Comparison of ENCODE assay signal across 8 mouse cellular contexts in the genomic region with DNA sequence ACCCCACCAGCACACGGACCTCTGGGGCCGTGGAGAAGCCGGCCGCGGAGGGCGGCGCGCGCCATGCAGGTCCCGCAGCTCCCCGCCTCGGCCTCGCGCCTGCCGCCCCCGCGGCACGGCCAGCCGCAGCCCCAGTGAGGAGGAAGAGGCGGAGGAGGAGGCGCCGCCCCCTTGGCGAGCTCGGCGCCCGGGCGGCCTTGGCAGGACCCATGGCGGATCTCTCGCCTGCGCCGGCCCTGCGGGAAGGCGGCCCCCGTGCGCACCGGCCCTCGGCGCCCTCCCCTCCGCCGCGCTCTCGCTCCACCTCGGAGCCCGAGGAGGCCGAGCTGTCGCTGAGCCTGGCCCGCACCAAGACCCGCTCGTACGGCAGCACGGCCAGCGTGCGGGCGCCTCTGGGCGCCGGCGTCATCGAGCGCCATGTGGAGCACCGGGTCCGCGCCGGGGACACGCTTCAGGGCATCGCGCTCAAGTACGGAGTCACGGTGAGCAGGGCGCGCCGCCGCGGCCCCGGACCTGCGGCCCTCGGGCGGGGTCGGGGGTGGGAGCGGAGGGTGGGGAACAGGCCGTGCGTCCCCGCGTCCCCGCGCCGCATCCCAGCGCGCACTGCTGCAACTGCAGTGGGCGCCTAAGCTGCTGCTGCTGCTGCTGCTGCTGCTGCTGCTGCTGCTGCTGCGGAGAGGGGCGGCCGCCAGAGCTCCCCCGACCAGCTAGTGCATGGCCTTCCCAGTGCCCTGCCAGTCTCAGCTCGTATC. TPM values are rescaled to one million over a fixed set of nuclear protein-coding genes. Genes with fewer than 3 reads are reported as not detected.
A peak's percentile ranks its signal among the peaks of the same experiment; 100 is the strongest.
DNase-seq lines count a peak whose midpoint lies in the region; ATAC-seq and TF ChIP-seq lines count a peak whose summit lies in the region.

A gene (plus strand): TSS at position 186 of the 752 bp plus-strand sequence.

- peak within 1 kb of the TSS; percentile 61 to 78 (median 72) for H3K4me3 ChIP-seq in CH12.LX (replicated peaks in 1 of 3; ENCODE audit: low read depth in 2 of 3, low read length in 2 of 3, poor library complexity in 1 of 3)
- peak within 1 kb of the TSS; percentile 72 for H3K4me3 ChIP-seq in brown adipose tissue, adult 24 weeks (ENCODE audit: insufficient read depth, low read depth, low read length)
- peak within 1 kb of the TSS; percentile 77 for H3K4me3 ChIP-seq in forebrain, embryonic 13.5 days
- H3K4me3 ChIP-seq in heart, embryonic 16.5 days (ENCODE audit: low read length) = peak within 1 kb of the TSS; percentile 63
- peak within 1 kb of the TSS; percentile 56 for H3K4me3 ChIP-seq in liver, embryonic 15.5 days (replicated peaks)
- peak within 1 kb of the TSS; percentile 57 for H3K4me3 ChIP-seq in neural tube, embryonic 14.5 days (ENCODE audit: low read depth, low read length)

- peaks cover 20 to 58% of the 10 kb centered on the region in 2 experiments for H3K4me1 ChIP-seq in CH12.LX (ENCODE audit: control insufficient read depth in 1 of 2, insufficient read depth in 2 of 2)
- peaks cover 3% of the 10 kb centered on the region for H3K4me1 ChIP-seq in brown adipose tissue, adult 24 weeks (ENCODE audit: control insufficient read depth, insufficient read depth, insufficient read length, low read length)
- 0 out of 2 replicates have a peak, but pooled peaks cover 7% of the 10 kb centered on the region for H3K4me1 ChIP-seq in forebrain, embryonic 13.5 days
- H3K4me1 ChIP-seq in heart, embryonic 16.5 days (ENCODE audit: control insufficient read depth, insufficient read depth, low read length) = no peaks in the 10 kb centered on the region; the same call in 1 of the 2 replicates
- no peaks in the 10 kb centered on the region; the same call in 1 of the 2 replicates for H3K4me1 ChIP-seq in liver, embryonic 15.5 days (replicated peaks)
- H3K4me1 ChIP-seq in neural tube, embryonic 14.5 days (ENCODE audit: control insufficient read depth, insufficient read depth, low read length) = peaks cover 3% of the 10 kb centered on the region; the same call in 1 of the 2 replicates

- peaks cover 4% of the 10 kb centered on the region for H3K9me3 ChIP-seq in CH12.LX (replicated peaks; ENCODE audit: low read length)
- H3K9me3 ChIP-seq in forebrain, embryonic 13.5 days (replicated peaks) = no peaks in the 10 kb centered on the region
- no peaks in the 10 kb centered on the region; the same call in 1 of the 2 replicates for H3K9me3 ChIP-seq in heart, embryonic 16.5 days (replicated peaks; ENCODE audit: control insufficient read depth, low read length)
- no peaks in the 10 kb centered on the region for H3K9me3 ChIP-seq in liver, embryonic 15.5 days (replicated peaks)
- no peaks in the 10 kb centered on the region for H3K9me3 ChIP-seq in neural tube, embryonic 14.5 days (ENCODE audit: control insufficient read depth, low read length)

- H3K79me2 ChIP-seq in CH12.LX (replicated peaks; ENCODE audit: control insufficient read depth, extremely low read depth, insufficient read depth, poor library complexity, severe bottlenecking) = peaks cover 35% of the 10 kb centered on the region

- TF ChIP-seq CTCF in CH12.LX (conservative IDR thresholded peaks at IDR 0.05 in 1 of 2, IDR thresholded peaks at IDR 0.05 in 1 of 2; ENCODE audit: low read depth in 2 of 2, low read length in 2 of 2) = no peak

- H3K36me3 ChIP-seq in CH12.LX (replicated peaks in 1 of 2; ENCODE audit: control insufficient read depth in 1 of 2, insufficient read depth in 1 of 2, low read length in 1 of 2) = no peaks in the 10 kb centered on the region
- H3K36me3 ChIP-seq in forebrain, embryonic 13.5 days (ENCODE audit: poor library complexity, severe bottlenecking) = no peaks in the 10 kb centered on the region
- H3K36me3 ChIP-seq in heart, embryonic 16.5 days (ENCODE audit: control insufficient read depth, insufficient read depth) = no peaks in the 10 kb centered on the region
- no peaks in the 10 kb centered on the region for H3K36me3 ChIP-seq in liver, embryonic 15.5 days (replicated peaks)
- H3K36me3 ChIP-seq in neural tube, embryonic 14.5 days (ENCODE audit: control insufficient read depth, insufficient read depth, low read length) = no peaks in the 10 kb centered on the region

- H3K27ac ChIP-seq in CH12.LX (ENCODE audit: insufficient read depth, low read depth) = peak within 1 kb of the TSS; percentile 58
- H3K27ac ChIP-seq in brown adipose tissue, adult 24 weeks (replicated peaks; ENCODE audit: low read depth, low read length) = peak within 1 kb of the TSS; percentile 19; the same call in 1 of the 2 replicates
- H3K27ac ChIP-seq in forebrain, embryonic 13.5 days = peak within 1 kb of the TSS; percentile 86
- H3K27ac ChIP-seq in heart, embryonic 16.5 days (ENCODE audit: low read length) = peak within 1 kb of the TSS; percentile 46
- H3K27ac ChIP-seq in liver, embryonic 15.5 days (replicated peaks) = no peak within 1 kb of the TSS
- peak within 1 kb of the TSS; percentile 93 for H3K27ac ChIP-seq in neural tube, embryonic 14.5 days (ENCODE audit: low read depth, low read length)

- WGBS in forebrain, embryonic 13.5 days = under 1% methylated on average over 85 of the region's 94 CpGs
- WGBS in heart, embryonic 16.5 days = 0% methylated on average over 79 of the region's 94 CpGs
- WGBS in liver, embryonic 15.5 days (ENCODE audit: insufficient replicate concordance) = under 1% methylated on average over 91 of the region's 94 CpGs
- WGBS in neural tube, embryonic 14.5 days = under 1% methylated on average over 60 of the region's 94 CpGs

- no peak for TF ChIP-seq RAD21 in CH12.LX (IDR thresholded peaks at IDR 0.05; ENCODE audit: low read depth, low read length)

- H3K9ac ChIP-seq in CH12.LX (ENCODE audit: insufficient read depth, low read depth) = peak within 1 kb of the TSS; percentile 92
- H3K9ac ChIP-seq in forebrain, embryonic 13.5 days = peak within 1 kb of the TSS; percentile 88
- H3K9ac ChIP-seq in heart, embryonic 16.5 days (ENCODE audit: low read length) = peak within 1 kb of the TSS; percentile 81
- no peak within 1 kb of the TSS for H3K9ac ChIP-seq in liver, embryonic 15.5 days
- peak within 1 kb of the TSS; percentile 83 for H3K9ac ChIP-seq in neural tube, embryonic 14.5 days (replicated peaks; ENCODE audit: low read depth, low read length)

- TF ChIP-seq EP300 in CH12.LX (IDR thresholded peaks at IDR 0.05; ENCODE audit: low read length) = no peak

- peak within 1 kb of the TSS; percentile 77 for H3K4me2 ChIP-seq in CH12.LX (ENCODE audit: insufficient read depth, low read depth, poor library complexity, severe bottlenecking)
- H3K4me2 ChIP-seq in forebrain, embryonic 13.5 days = peak within 1 kb of the TSS; percentile 80
- peak within 1 kb of the TSS; percentile 86 for H3K4me2 ChIP-seq in heart, embryonic 16.5 days (ENCODE audit: low read depth, low read length)
- peak within 1 kb of the TSS; percentile 74 for H3K4me2 ChIP-seq in liver, embryonic 15.5 days
- H3K4me2 ChIP-seq in neural tube, embryonic 14.5 days (ENCODE audit: low read depth, low read length) = peak within 1 kb of the TSS; percentile 89

- peak; percentile 35 for DNase-seq in CH12.LX (ENCODE audit: extremely low read depth)
- peak; percentile 35 to 67 for DNase-seq in kidney, postnatal 25 days
- peak; percentile 33 for DNase-seq in thymus, postnatal 25 days

- TF ChIP-seq POLR2A in CH12.LX (IDR thresholded peaks at IDR 0.05; ENCODE audit: low read depth, low read length) = peak; percentile 73

- peak; percentile 90 for ATAC-seq in forebrain, embryonic 13.5 days
- peak; percentile 93 for ATAC-seq in heart, embryonic 16.5 days (replicated peaks; ENCODE audit: extremely low read depth, insufficient read depth, low FRiP score)
- ATAC-seq in liver, embryonic 15.5 days (ENCODE audit: insufficient read depth) = peak; percentile 64
- ATAC-seq in neural tube, embryonic 14.5 days (ENCODE audit: low read depth) = peak; percentile 91

- dilution Hi-C loops in CH12.LX (cut with MboI; ENCODE audit: extremely low pct_ligation_motif_present, extremely low pct_unique_long_range_greater_than_20kb, low sequenced_read_pairs) = no loop called here

- peaks cover 6% of the 10 kb centered on the region for H3K27me3 ChIP-seq in CH12.LX (replicated peaks)
- 0 out of 2 replicates have a peak, but pooled peaks cover 3% of the 10 kb centered on the region for H3K27me3 ChIP-seq in forebrain, embryonic 13.5 days
- H3K27me3 ChIP-seq in heart, embryonic 16.5 days (ENCODE audit: control insufficient read depth, insufficient read depth, low read length) = peaks cover 4% of the 10 kb centered on the region; the same call in 1 of the 2 replicates
- H3K27me3 ChIP-seq in liver, embryonic 15.5 days = peaks cover 40% of the 10 kb centered on the region
- H3K27me3 ChIP-seq in neural tube, embryonic 14.5 days (ENCODE audit: control insufficient read depth, insufficient read depth, low read length) = no peaks in the 10 kb centered on the region; the same call in 1 of the 2 replicates

- in situ Hi-C loops in CH12.LX (cut with MboI; ENCODE audit: low pct_ligation_motif_present, low pct_unique_long_range_greater_than_20kb, low sequenced_read_pairs) = no loop called here

TF ChIP-seq in CH12.LX, 34 proteins besides CTCF, POLR2A, EP300 and RAD21 (continues in another document):
- TF ChIP-seq MEF2A (IDR thresholded peaks at IDR 0.05; ENCODE audit: borderline replicate concordance, low read depth, low read length) (0 out of 2 replicates have a peak, but pooled peaks have one; percentile 45), MXI1 (IDR thresholded peaks at IDR 0.05; ENCODE audit: low read depth, low read length) (peak; percentile 70), ZMIZ1 (IDR thresholded peaks at IDR 0.05; ENCODE audit: low read depth, low read length) (peak; percentile 50; the same call in 1 of the 2 replicates), TCF12 (IDR thresholded peaks at IDR 0.05; ENCODE audit: low read depth, low read length) (peak; percentile 60; the same call in 1 of the 2 replicates), SIN3A (IDR thresholded peaks at IDR 0.05; ENCODE audit: low read length) (no peak), UBTF (IDR thresholded peaks at IDR 0.05; ENCODE audit: low read depth, low read length) (peak; percentile 95; the same call in 1 of the 2 replicates), BHLHE40 (IDR thresholded peaks at IDR 0.05; ENCODE audit: low read depth, low read length) (peak; percentile 16; the same call in 1 of the 2 replicates), NRF1 (IDR thresholded peaks at IDR 0.05; ENCODE audit: low read depth, low read length) (peak; percentile 68), CHD2 (IDR thresholded peaks at IDR 0.05; ENCODE audit: low read length) (no peak)

RNA-seq across cellular contexts. Expression of the gene that starts here (rescaled TPM):
- total RNA-seq in CH12.LX (2012; rRNA removed) (16.2 and 18.6 TPM in 2 replicates), CH12.LX (2014; rRNA removed) (14.2 and 18.1 TPM in 2 replicates)
- polyA plus RNA-seq in CH12.LX (2012; ENCODE audit: insufficient read length, low read depth) = 10.4 and 11.7 TPM in 2 replicates
- 8.8 and 9.6 TPM in 2 replicates for polyA plus RNA-seq in brown adipose tissue, adult 24 weeks (2012; ENCODE audit: insufficient read depth, insufficient read length, missing spikeins)
- 16.0 and 16.3 TPM in 2 replicates for polyA plus RNA-seq in forebrain, embryonic 13.5 days (2015; fragmentation: Nextera tagmentation; extraction: Ambion mirVana)
- polyA plus RNA-seq in heart, embryonic 16.5 days (2015; fragmentation: Nextera tagmentation; extraction: Ambion mirVana) = 18.7 and 20.8 TPM in 2 replicates
- polyA plus RNA-seq in liver, embryonic 15.5 days (2015; fragmentation: Nextera tagmentation; extraction: Ambion mirVana) = 1.8 and 2.1 TPM in 2 replicates
- polyA plus RNA-seq in neural tube, embryonic 14.5 days (2014; fragmentation: Nextera tagmentation; extraction: Ambion mirVana) = 38.0 and 42.0 TPM in 2 replicates
